In the genomic region with DNA sequence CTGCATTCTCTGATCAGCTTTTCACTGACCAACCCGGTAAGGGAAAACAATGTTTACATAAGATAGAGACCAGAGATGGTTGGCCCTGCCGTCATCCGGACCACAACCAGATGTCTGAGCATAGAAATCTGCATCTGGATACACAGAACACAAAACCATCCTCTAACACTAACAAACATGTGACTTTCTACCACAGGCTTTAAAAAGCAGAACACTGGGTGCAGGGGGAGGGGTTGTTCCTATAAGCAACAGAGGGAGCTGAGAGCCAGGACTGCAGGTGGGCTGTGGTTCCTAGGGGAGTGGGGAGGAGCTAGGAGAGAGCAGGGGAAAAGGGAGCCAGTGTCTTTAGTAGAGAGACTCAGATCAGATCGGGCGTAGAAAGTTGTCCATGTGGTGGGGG, we compare ENCODE assay signal across 1 mouse cellular context.
TF ChIP-seq lines count a peak whose summit lies in the region.

No protein-coding gene starts in this region.

TF ChIP-seq in CH12.LX, 34 proteins besides CTCF, POLR2A, EP300 and RAD21:
- peak; percentile 51; the same call in 1 of the 2 replicates for TF ChIP-seq TCF12 (IDR thresholded peaks at IDR 0.05; ENCODE audit: low read depth, low read length)
- TF ChIP-seq MAZ (IDR thresholded peaks at IDR 0.05; ENCODE audit: low read depth, low read length): peak; percentile 53; the same call in 1 of the 2 replicates
- peak; percentile 83 for TF ChIP-seq CHD2 (IDR thresholded peaks at IDR 0.05; ENCODE audit: low read length)
- peak; percentile 5; the same call in 1 of the 2 replicates for TF ChIP-seq SMC3 (IDR thresholded peaks at IDR 0.05; ENCODE audit: low read depth, low read length)
- TF ChIP-seq ELF1 (IDR thresholded peaks at IDR 0.05; ENCODE audit: low read depth, low read length): no peak
- TF ChIP-seq GABPA (IDR thresholded peaks at IDR 0.05; ENCODE audit: insufficient replicate concordance, low read depth, low read length): no peak
- TF ChIP-seq RCOR1 (conservative IDR thresholded peaks at IDR 0.05; ENCODE audit: low read depth, low read length): 0 out of 2 replicates have a peak, but pooled peaks have one; percentile 49
- TF ChIP-seq MXI1 (IDR thresholded peaks at IDR 0.05; ENCODE audit: low read depth, low read length): peak; percentile 51; the same call in 1 of the 2 replicates
- TF ChIP-seq MEF2A (IDR thresholded peaks at IDR 0.05; ENCODE audit: borderline replicate concordance, low read depth, low read length): peak; percentile 63; the same call in 1 of the 2 replicates
- no peak for TF ChIP-seq KAT2A (IDR thresholded peaks at IDR 0.05; ENCODE audit: insufficient replicate concordance, low read length)
- TF ChIP-seq POLR2AphosphoS2 (IDR thresholded peaks at IDR 0.05; ENCODE audit: low read depth, low read length): no peak
- peak; percentile 53 for TF ChIP-seq IRF4 (IDR thresholded peaks at IDR 0.05; ENCODE audit: low read depth, low read length)
- TF ChIP-seq ZNF384 (IDR thresholded peaks at IDR 0.05; ENCODE audit: low read depth, low read length): no peak
- no peak for TF ChIP-seq ZKSCAN1 (IDR thresholded peaks at IDR 0.05; ENCODE audit: borderline replicate concordance, low read depth, low read length)
- TF ChIP-seq E2F4 (IDR thresholded peaks at IDR 0.05; ENCODE audit: insufficient replicate concordance, low read depth, low read length): no peak
- TF ChIP-seq JUN (IDR thresholded peaks at IDR 0.05; ENCODE audit: insufficient read depth, low read depth, low read length): no peak
- TF ChIP-seq BHLHE40 (IDR thresholded peaks at IDR 0.05; ENCODE audit: low read depth, low read length): peak; percentile 78
- no peak for TF ChIP-seq USF2 (conservative IDR thresholded peaks at IDR 0.05; ENCODE audit: low read depth, low read length)
- no peak for TF ChIP-seq ZC3H11A (IDR thresholded peaks at IDR 0.05; ENCODE audit: low read depth, low read length)
- TF ChIP-seq NRF1 (IDR thresholded peaks at IDR 0.05; ENCODE audit: low read depth, low read length): no peak
- no peak for TF ChIP-seq CHD1 (IDR thresholded peaks at IDR 0.05; ENCODE audit: low read depth, low read length)
- no peak for TF ChIP-seq UBTF (IDR thresholded peaks at IDR 0.05; ENCODE audit: low read depth, low read length)
- peak; percentile 48; the same call in 1 of the 2 replicates for TF ChIP-seq MAX (IDR thresholded peaks at IDR 0.05; ENCODE audit: low read length)
- TF ChIP-seq MAFK (IDR thresholded peaks at IDR 0.05; ENCODE audit: insufficient replicate concordance, low read length): no peak
- TF ChIP-seq ETS1 (conservative IDR thresholded peaks at IDR 0.05; ENCODE audit: low read depth, low read length): peak; percentile 77
- TF ChIP-seq TBP (conservative IDR thresholded peaks at IDR 0.05; ENCODE audit: low read depth, low read length): no peak
- no peak for TF ChIP-seq HCFC1 (IDR thresholded peaks at IDR 0.05; ENCODE audit: low read depth, low read length)
- TF ChIP-seq ZMIZ1 (IDR thresholded peaks at IDR 0.05; ENCODE audit: low read depth, low read length): no peak
- TF ChIP-seq SIN3A (IDR thresholded peaks at IDR 0.05; ENCODE audit: low read length): peak; percentile 68
- 0 out of 2 replicates have a peak, but pooled peaks have one; percentile 17 for TF ChIP-seq JUND (conservative IDR thresholded peaks at IDR 0.05; ENCODE audit: low read depth, low read length)
- no peak for TF ChIP-seq USF1 (IDR thresholded peaks at IDR 0.05; ENCODE audit: low read depth, low read length)
- no peak for TF ChIP-seq PAX5 (IDR thresholded peaks at IDR 0.05; ENCODE audit: low read length)
- TF ChIP-seq NELFE (IDR thresholded peaks at IDR 0.05; ENCODE audit: low read depth, low read length): no peak; the same call in 1 of the 2 replicates
- TF ChIP-seq MYC (IDR thresholded peaks at IDR 0.05; ENCODE audit: low read depth, low read length): no peak
